Mouse (Mus musculus) telencephalon, adult 2 months (tissue): ENCODE data around the gene Akap12.

Experiments used
- DNase-seq: peaks from one replicate; pipeline ENCODE4 v3.0.0-alpha.2; 2011; ENCODE audit warnings: low read depth, low spot score

Akap12 gene

GRCm38 (mm10) chr10:4404895-4405491 is 138.8 kb downstream of the Akap12 start:
- DNase-seq = no peak

GRCm38 (mm10) chr10:4405511-4405910 is 139.3 kb downstream of the Akap12 start:
- DNase-seq = no peak

DNA sequence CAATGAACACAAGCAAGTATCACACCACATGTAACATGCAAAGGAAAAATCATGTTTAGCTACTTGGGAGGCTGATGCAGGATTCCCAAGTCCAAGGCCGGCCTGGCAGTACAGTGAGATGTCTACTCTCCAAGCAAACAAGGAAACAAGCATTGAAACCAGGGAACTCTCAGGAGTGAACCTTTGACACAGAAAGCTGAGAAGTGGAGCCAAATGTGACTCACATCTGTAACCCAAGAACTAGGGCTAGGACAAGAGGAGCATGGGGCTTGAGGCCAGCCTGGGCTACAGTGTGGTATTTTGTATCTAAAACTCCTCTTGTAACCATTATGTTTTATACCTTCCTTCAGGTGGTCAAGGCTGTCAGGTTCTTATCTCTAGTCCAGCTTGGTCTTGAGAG is 141.0 kb downstream of the Akap12 start:
- DNase-seq = no peak
